In the genomic region with DNA sequence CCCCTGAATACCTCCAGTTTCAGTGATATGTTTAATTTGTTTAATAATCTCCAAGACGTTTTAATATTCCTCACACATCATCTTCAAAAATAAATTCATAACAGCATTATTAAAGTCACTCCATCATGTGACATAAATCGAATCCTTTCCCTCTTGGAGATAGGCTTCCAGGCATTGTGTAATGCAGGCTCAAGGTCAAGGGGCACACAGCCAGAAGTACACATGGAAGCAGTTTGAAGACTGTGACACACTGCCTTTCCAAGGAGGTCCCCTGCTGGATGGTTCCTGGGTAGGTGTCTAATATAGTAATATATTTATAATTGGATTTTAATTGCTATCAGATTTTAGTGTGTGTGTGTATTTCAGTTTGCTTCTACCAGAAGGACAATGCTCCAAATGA, we compare ENCODE assay signal across 12 mouse cellular contexts.
DNase-seq lines count a peak whose midpoint lies in the region; ATAC-seq and TF ChIP-seq lines count a peak whose summit lies in the region.
"Had no signal": no experiment of that assay in that cellular context is flagged by ENCODE, and none has a peak within 500 bp of the region (broad histone marks: within the 10 kb centered on the region; RNA-seq: fewer than 3 reads in every experiment).

No protein-coding gene starts in this region.

- no peak for ATAC-seq in midbrain, embryonic 11.5 days (ENCODE audit: low FRiP score)
- no peak for ATAC-seq in midbrain, embryonic 13.5 days
- ATAC-seq in liver, embryonic 11.5 days (replicated peaks; ENCODE audit: low FRiP score), result no peak
- ATAC-seq in midbrain, embryonic 15.5 days (replicated peaks), result no peak
- ATAC-seq: inflammation-experienced regulatory T-cells, adult 6 months had no signal

- peaks cover 16% of the 10 kb centered on the region for H3K4me1 ChIP-seq in cerebellum, adult 2 months (ENCODE audit: control insufficient read depth, insufficient read depth, low read length)
- H3K4me1 ChIP-seq in midbrain, embryonic 11.5 days (ENCODE audit: control insufficient read depth, insufficient read depth, low read length), result peaks cover 11% of the 10 kb centered on the region
- H3K4me1 ChIP-seq in midbrain, embryonic 13.5 days (replicated peaks), result peaks cover 37% of the 10 kb centered on the region
- no peaks in the 10 kb centered on the region for H3K4me1 ChIP-seq in liver, embryonic 11.5 days (replicated peaks; ENCODE audit: control insufficient read depth, insufficient read depth, low read length)
- peaks cover 24% of the 10 kb centered on the region for H3K4me1 ChIP-seq in midbrain, embryonic 15.5 days

- WGBS in cerebellum, adult 2 months, result 68% methylated on average over 2 of the region's 2 CpGs
- WGBS in midbrain, embryonic 11.5 days, result 60% methylated on average over 2 of the region's 2 CpGs
- WGBS in midbrain, embryonic 13.5 days, result 66% methylated on average over 2 of the region's 2 CpGs
- 66% methylated on average over 2 of the region's 2 CpGs for WGBS in liver, embryonic 11.5 days
- WGBS in midbrain, embryonic 15.5 days, result 62% methylated on average over 2 of the region's 2 CpGs

- H3K9me3 ChIP-seq in midbrain, embryonic 11.5 days (ENCODE audit: control insufficient read depth, low read length), result no peaks in the 10 kb centered on the region
- H3K9me3 ChIP-seq in midbrain, embryonic 13.5 days, result peaks cover 4% of the 10 kb centered on the region; the same call in 1 of the 2 replicates
- H3K9me3 ChIP-seq in liver, embryonic 11.5 days (ENCODE audit: control insufficient read depth, low read length), result no peaks in the 10 kb centered on the region
- H3K9me3 ChIP-seq in midbrain, embryonic 15.5 days, result no peaks in the 10 kb centered on the region
- H3K9me3 ChIP-seq: limb, embryonic 15.5 days; midbrain, embryonic 12.5 days; neural tube, embryonic 13.5 days had no signal

- peak; percentile 42 to 46 for DNase-seq in cerebellum, postnatal 10 days
- no peak for DNase-seq in cerebellum, adult 2 months
- peak; percentile 6 for DNase-seq in midbrain, embryonic 11.5 days (ENCODE audit: low spot score, missing footprints)
- peak; percentile 52 to 59 for DNase-seq in heart, postnatal 10 days
- peak; percentile 11 for DNase-seq in ovary, postnatal 14 days (ENCODE audit: low spot score)
- no peak for DNase-seq in liver, embryonic 11.5 days (ENCODE audit: low spot score)

- no peak overlapping the region for H3K9ac ChIP-seq in midbrain, embryonic 11.5 days (ENCODE audit: low read length)
- H3K9ac ChIP-seq in midbrain, embryonic 13.5 days (replicated peaks), result no peak overlapping the region
- no peak overlapping the region for H3K9ac ChIP-seq in liver, embryonic 11.5 days (ENCODE audit: low read depth, low read length)
- H3K9ac ChIP-seq in midbrain, embryonic 15.5 days, result no peak overlapping the region
- H3K9ac ChIP-seq: limb, embryonic 15.5 days; midbrain, embryonic 12.5 days; neural tube, embryonic 13.5 days had no signal

- TF ChIP-seq POLR2A in cerebellum, adult 2 months (IDR thresholded peaks at IDR 0.05; ENCODE audit: borderline replicate concordance, insufficient read depth, low read length), result no peak

- H3K4me2 ChIP-seq in midbrain, embryonic 11.5 days, result no peak overlapping the region
- H3K4me2 ChIP-seq in midbrain, embryonic 13.5 days (replicated peaks), result no peak overlapping the region
- H3K4me2 ChIP-seq in liver, embryonic 11.5 days, result no peak overlapping the region
- no peak overlapping the region for H3K4me2 ChIP-seq in midbrain, embryonic 15.5 days
- H3K4me2 ChIP-seq: limb, embryonic 15.5 days; midbrain, embryonic 12.5 days; neural tube, embryonic 13.5 days had no signal

- H3K27ac ChIP-seq in cerebellum, adult 2 months (ENCODE audit: insufficient read depth, low read length), result no peak overlapping the region
- H3K27ac ChIP-seq in midbrain, embryonic 11.5 days (ENCODE audit: low read depth, low read length), result no peak overlapping the region
- no peak overlapping the region for H3K27ac ChIP-seq in midbrain, embryonic 13.5 days
- H3K27ac ChIP-seq in liver, embryonic 11.5 days (ENCODE audit: low read depth, low read length), result no peak overlapping the region
- H3K27ac ChIP-seq in midbrain, embryonic 15.5 days, result no peak overlapping the region
- H3K27ac ChIP-seq: limb, embryonic 15.5 days; midbrain, embryonic 12.5 days had no signal

- intact Hi-C loops in heart, postnatal 10 days (cut with DNase I), result no loop called here

- no peaks in the 10 kb centered on the region for H3K27me3 ChIP-seq in cerebellum, adult 2 months (ENCODE audit: control insufficient read depth, insufficient read depth, low read length)
- no peaks in the 10 kb centered on the region for H3K27me3 ChIP-seq in midbrain, embryonic 11.5 days (ENCODE audit: control insufficient read depth, insufficient read depth, low read length)
- no peaks in the 10 kb centered on the region for H3K27me3 ChIP-seq in midbrain, embryonic 13.5 days
- no peaks in the 10 kb centered on the region for H3K27me3 ChIP-seq in liver, embryonic 11.5 days (replicated peaks; ENCODE audit: control insufficient read depth, insufficient read depth, low read length)
- no peaks in the 10 kb centered on the region for H3K27me3 ChIP-seq in midbrain, embryonic 15.5 days (replicated peaks)
- H3K27me3 ChIP-seq: limb, embryonic 15.5 days; neural tube, embryonic 13.5 days had no signal

- TF ChIP-seq CTCF in cerebellum, adult 2 months (IDR thresholded peaks at IDR 0.05; ENCODE audit: borderline replicate concordance, insufficient read depth, low read depth, low read length), result no peak

- H3K36me3 ChIP-seq in midbrain, embryonic 11.5 days (ENCODE audit: control insufficient read depth, insufficient read depth, low read length), result no peaks in the 10 kb centered on the region
- H3K36me3 ChIP-seq in midbrain, embryonic 13.5 days, result no peaks in the 10 kb centered on the region
- H3K36me3 ChIP-seq in liver, embryonic 11.5 days (ENCODE audit: control insufficient read depth, insufficient read depth, low read length), result no peaks in the 10 kb centered on the region
- H3K36me3 ChIP-seq in midbrain, embryonic 15.5 days (replicated peaks), result no peaks in the 10 kb centered on the region
- H3K36me3 ChIP-seq: limb, embryonic 15.5 days; midbrain, embryonic 12.5 days; neural tube, embryonic 13.5 days had no signal

- no peak overlapping the region for H3K4me3 ChIP-seq in cerebellum, adult 2 months (replicated peaks; ENCODE audit: insufficient read depth, low read depth, low read length)
- no peak overlapping the region for H3K4me3 ChIP-seq in midbrain, embryonic 11.5 days (ENCODE audit: low read depth, low read length)
- no peak overlapping the region for H3K4me3 ChIP-seq in midbrain, embryonic 13.5 days (replicated peaks)
- H3K4me3 ChIP-seq in liver, embryonic 11.5 days (ENCODE audit: low read depth, low read length), result no peak overlapping the region
- H3K4me3 ChIP-seq in midbrain, embryonic 15.5 days, result no peak overlapping the region
- H3K4me3 ChIP-seq: limb, embryonic 15.5 days; midbrain, embryonic 12.5 days; neural tube, embryonic 13.5 days had no signal

Comparison
In these comparisons a context has a peak if more than half of its experiments do, and no peak if none do; other contexts are left out.
1. DNase-seq: peak in cerebellum, postnatal 10 days (2 of 2), midbrain, embryonic 11.5 days (single experiment), heart, postnatal 10 days (2 of 2) and ovary, postnatal 14 days (single experiment); none in cerebellum, adult 2 months (0 of 2) and liver, embryonic 11.5 days (single experiment).